Mouse (Mus musculus) spleen, postnatal 0 days (tissue): ENCODE results near the gene Cep95. TPM values are rescaled to one million over a fixed set of nuclear protein-coding genes. Genes with fewer than 3 reads are reported as not detected.

Experiments
- polyA plus RNA-seq: library from polyadenylated mRNA; unstranded; fragments of >200 nt; fragmentation: Nextera tagmentation; extraction: Ambion mirVana; gene quantifications from 2 replicates; pipeline ENCODE4 v1.2.1, GENCODE M21; 2015

Cep95 gene
- polyA plus RNA-seq = 10.7 and 14.1 TPM in 2 replicates

DNA sequence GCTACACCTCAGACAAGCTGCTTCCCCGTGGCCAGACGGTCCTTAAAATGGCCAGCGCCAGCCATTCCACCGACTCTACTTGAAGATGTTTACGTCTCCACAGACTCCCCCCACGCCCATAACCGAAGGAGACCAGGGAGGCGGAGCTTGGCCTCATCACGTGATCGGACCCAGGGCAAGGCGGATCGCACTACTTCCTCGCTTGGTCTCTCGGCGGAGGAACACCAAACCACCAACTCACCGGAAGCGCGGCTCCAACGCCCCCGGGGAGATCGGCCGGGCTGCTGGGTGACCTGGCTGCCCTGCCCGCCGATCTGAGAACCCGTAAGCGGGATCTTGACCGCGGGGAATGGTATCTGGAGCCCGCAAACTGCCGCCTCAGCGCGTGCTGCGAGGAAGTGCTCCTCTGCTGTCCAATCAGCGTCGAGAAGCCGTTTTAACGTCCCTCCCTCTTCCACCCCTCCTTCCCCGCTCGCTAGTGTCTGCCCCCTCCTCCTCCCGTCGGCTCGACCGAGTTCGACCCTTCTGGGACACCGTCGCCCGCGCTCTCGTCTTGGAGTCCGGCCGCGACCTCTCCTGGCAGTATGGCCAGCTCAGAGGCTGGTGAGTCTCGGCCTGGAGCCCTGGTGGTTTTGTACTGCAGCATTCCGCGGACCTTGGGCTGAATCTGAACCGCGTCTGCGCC lies at the start of gene Cep95, which contains the start of gene Ddx5:
Gene Cep95 (plus strand): TSS at position 478 of the 685 bp plus-strand sequence.
Gene Ddx5 (minus strand): TSS at position 411 of the 685 bp plus-strand sequence.

GRCm38 (mm10) chr11:106750121-106750751 lies 38.8 kb upstream of the Cep95 start, which contains the start of gene Pecam1:
Pecam1 (minus strand) TSS chr11:106750628.

DNA sequence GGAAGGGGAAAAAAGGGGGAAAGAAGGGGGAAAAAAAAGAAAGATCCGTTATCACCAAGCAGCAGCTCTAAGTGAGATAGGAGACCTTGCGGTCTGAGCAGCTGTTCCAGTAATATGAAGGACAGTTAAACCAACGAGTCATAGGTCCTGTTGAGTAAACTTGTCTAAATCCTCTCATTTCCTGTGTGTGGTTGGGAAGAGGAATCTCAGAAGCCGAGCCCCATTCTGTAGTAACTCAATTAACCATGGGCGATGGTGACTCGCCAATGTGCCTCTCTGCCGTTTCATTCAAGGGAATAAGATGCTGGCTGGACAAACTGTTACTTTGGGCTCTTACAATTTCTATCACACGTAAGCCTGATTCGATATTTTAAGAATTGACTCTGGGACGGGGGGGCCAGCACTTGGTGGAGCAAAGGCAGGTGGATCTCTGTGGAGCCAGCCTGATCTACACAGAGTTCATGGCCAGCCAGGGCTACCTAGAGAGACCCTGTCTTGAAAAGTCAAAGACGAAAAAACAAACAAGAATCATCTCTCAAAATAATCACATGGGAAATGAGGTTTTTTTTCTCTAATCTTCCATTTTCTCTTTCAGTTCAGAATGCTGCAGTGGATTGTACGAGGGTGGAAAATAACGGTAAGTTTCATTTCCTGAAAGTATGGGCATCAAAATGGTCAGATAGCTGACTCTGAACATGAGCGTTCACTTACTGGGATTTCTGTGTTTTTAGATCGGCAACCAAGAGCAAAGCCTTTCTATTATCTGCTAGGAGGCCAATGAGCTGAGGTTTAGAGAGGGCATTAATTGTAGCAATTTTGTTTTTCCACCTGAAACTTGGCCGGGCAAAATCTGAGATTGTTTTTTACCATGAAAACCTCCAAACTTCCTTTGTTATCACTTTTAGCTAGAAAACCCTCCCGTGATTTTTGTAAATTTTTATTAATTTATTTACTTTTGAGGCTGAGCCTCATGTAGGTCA lies 37.7 kb upstream of the Cep95 start, which contains the start of gene Milr1:
Gene Milr1 (plus strand): TSS at position 188 of the 980 bp plus-strand sequence.

GRCm38 (mm10) chr11:106779388-106780088 lies 9.5 kb upstream of the Cep95 start, which contains the start of gene Polg2:
Polg2 (minus strand) TSS chr11:106779537.

Other genes starting within 250 kb of the Cep95 start
- gene Tex2, start 175.8 kb upstream of the Cep95 start, polyA plus RNA-seq = 6.1 and 6.7 TPM in 2 replicates
- gene Pecam1, start 38.6 kb upstream of the Cep95 start, polyA plus RNA-seq = 20.4 and 23.7 TPM in 2 replicates
- 7.9 and 12.2 TPM in 2 replicates for gene Milr1, start 38.0 kb upstream of the Cep95 start, polyA plus RNA-seq
- gene Polg2, start 9.7 kb upstream of the Cep95 start, polyA plus RNA-seq = 7.1 and 7.8 TPM in 2 replicates
- gene Ddx5, start 67 bp upstream of the Cep95 start, polyA plus RNA-seq = 200 and 214 TPM in 2 replicates
- gene Smurf2, start 131.5 kb downstream of the Cep95 start, polyA plus RNA-seq = 5.4 and 6.8 TPM in 2 replicates
- gene Kpna2, start 210.3 kb downstream of the Cep95 start, polyA plus RNA-seq = 210 and 218 TPM in 2 replicates
- 2.3 TPM in 2 replicates for gene 1810010H24Rik, start 236.4 kb downstream of the Cep95 start, polyA plus RNA-seq